Mouse (Mus musculus): ENCODE measurements around the gene Tmem51.
A peak's percentile ranks its signal among the peaks of the same experiment; 100 is the strongest.

Tmem51 gene

GRCm38 (mm10) chr4:142088836-142089235 lies 4.7 kb upstream of the Tmem51 start:
- H3K36me3 ChIP-seq (ENCODE audit: control insufficient read depth, insufficient read depth, low read length, poor library complexity, severe bottlenecking): no peaks in the 10 kb centered on the region
- no peaks in the 10 kb centered on the region for H3K27me3 ChIP-seq (ENCODE audit: control insufficient read depth, insufficient read depth, low read length, poor library complexity, severe bottlenecking)
- no peak for DNase-seq (ENCODE audit: low read depth, low spot score)

GRCm38 (mm10) chr4:142088409-142088808 lies 4.3 kb upstream of the Tmem51 start:
- no peaks in the 10 kb centered on the region for H3K27me3 ChIP-seq (ENCODE audit: control insufficient read depth, insufficient read depth, low read length, poor library complexity, severe bottlenecking)
- no peak for DNase-seq (ENCODE audit: low read depth, low spot score)
- H3K36me3 ChIP-seq (ENCODE audit: control insufficient read depth, insufficient read depth, low read length, poor library complexity, severe bottlenecking): no peaks in the 10 kb centered on the region

GRCm38 (mm10) chr4:142084936-142085563 lies 946 bp upstream of the Tmem51 start:
- no peak for DNase-seq (ENCODE audit: low read depth, low spot score)
- no peaks in the 10 kb centered on the region for H3K27me3 ChIP-seq (ENCODE audit: control insufficient read depth, insufficient read depth, low read length, poor library complexity, severe bottlenecking)
- H3K36me3 ChIP-seq (ENCODE audit: control insufficient read depth, insufficient read depth, low read length, poor library complexity, severe bottlenecking): no peaks in the 10 kb centered on the region

GRCm38 (mm10) chr4:142083762-142084130 lies 358 bp downstream of the Tmem51 start:
- Histone ChIP-seq H3K36me3 (ENCODE audit: control insufficient read depth, insufficient read depth, low read length, poor library complexity, severe bottlenecking) (no peaks in the 10 kb centered on the region), H3K27me3 (ENCODE audit: control insufficient read depth, insufficient read depth, low read length, poor library complexity, severe bottlenecking) (no peaks in the 10 kb centered on the region)
- peak; percentile 53 for DNase-seq (ENCODE audit: low read depth, low spot score)

- Histone ChIP-seq H3K36me3 (ENCODE audit: control insufficient read depth, insufficient read depth, low read length, poor library complexity, severe bottlenecking) (no peaks in the 10 kb centered on the region), H3K27me3 (ENCODE audit: control insufficient read depth, insufficient read depth, low read length, poor library complexity, severe bottlenecking) (no peaks in the 10 kb centered on the region)
- no peak for DNase-seq (ENCODE audit: low read depth, low spot score)
These were observed 911 bp downstream of the Tmem51 start for GRCm38 (mm10) chr4:142083193-142083592.

- DNase-seq (ENCODE audit: low read depth, low spot score): no peak
- no peaks in the 10 kb centered on the region for H3K27me3 ChIP-seq (ENCODE audit: control insufficient read depth, insufficient read depth, low read length, poor library complexity, severe bottlenecking)
- no peaks in the 10 kb centered on the region for H3K36me3 ChIP-seq (ENCODE audit: control insufficient read depth, insufficient read depth, low read length, poor library complexity, severe bottlenecking)
These were observed 1.4 kb downstream of the Tmem51 start for GRCm38 (mm10) chr4:142082703-142083102.

GRCm38 (mm10) chr4:142081631-142082283 lies 2.3 kb downstream of the Tmem51 start:
- DNase-seq (ENCODE audit: low read depth, low spot score): no peak
- Histone ChIP-seq H3K27me3 (ENCODE audit: control insufficient read depth, insufficient read depth, low read length, poor library complexity, severe bottlenecking) (no peaks in the 10 kb centered on the region), H3K36me3 (ENCODE audit: control insufficient read depth, insufficient read depth, low read length, poor library complexity, severe bottlenecking) (no peaks in the 10 kb centered on the region)

GRCm38 (mm10) chr4:142080901-142081630 lies 3.0 kb downstream of the Tmem51 start:
- H3K27me3 ChIP-seq (ENCODE audit: control insufficient read depth, insufficient read depth, low read length, poor library complexity, severe bottlenecking): no peaks in the 10 kb centered on the region
- DNase-seq (ENCODE audit: low read depth, low spot score): no peak
- H3K36me3 ChIP-seq (ENCODE audit: control insufficient read depth, insufficient read depth, low read length, poor library complexity, severe bottlenecking): no peaks in the 10 kb centered on the region

GRCm38 (mm10) chr4:142080487-142080767 lies 3.7 kb downstream of the Tmem51 start:
- no peak for DNase-seq (ENCODE audit: low read depth, low spot score)
- no peaks in the 10 kb centered on the region for H3K36me3 ChIP-seq (ENCODE audit: control insufficient read depth, insufficient read depth, low read length, poor library complexity, severe bottlenecking)
- H3K27me3 ChIP-seq (ENCODE audit: control insufficient read depth, insufficient read depth, low read length, poor library complexity, severe bottlenecking): no peaks in the 10 kb centered on the region

- no peaks in the 10 kb centered on the region for H3K27me3 ChIP-seq (ENCODE audit: control insufficient read depth, insufficient read depth, low read length, poor library complexity, severe bottlenecking)
- no peaks in the 10 kb centered on the region for H3K36me3 ChIP-seq (ENCODE audit: control insufficient read depth, insufficient read depth, low read length, poor library complexity, severe bottlenecking)
- DNase-seq (ENCODE audit: low read depth, low spot score): peak; percentile 53
These were observed 4.2 kb downstream of the Tmem51 start for GRCm38 (mm10) chr4:142079629-142080486.

- peak; percentile 73 for DNase-seq (ENCODE audit: low read depth, low spot score)
- H3K36me3 ChIP-seq (ENCODE audit: control insufficient read depth, insufficient read depth, low read length, poor library complexity, severe bottlenecking): no peaks in the 10 kb centered on the region
These were observed 6.4 kb downstream of the Tmem51 start for GRCm38 (mm10) chr4:142077572-142078271.

GRCm38 (mm10) chr4:142076883-142077282 lies 7.2 kb downstream of the Tmem51 start:
- no peaks in the 10 kb centered on the region for H3K36me3 ChIP-seq (ENCODE audit: control insufficient read depth, insufficient read depth, low read length, poor library complexity, severe bottlenecking)
- peak; percentile 26 for DNase-seq (ENCODE audit: low read depth, low spot score)

More at GRCm38 (mm10) chr4:142077572-142078271, 6.4 kb downstream of the Tmem51 start:
- no peaks in the 10 kb centered on the region for H3K27me3 ChIP-seq (ENCODE audit: control insufficient read depth, insufficient read depth, low read length, poor library complexity, severe bottlenecking)

GRCm38 (mm10) chr4:142075931-142076330 lies 8.2 kb downstream of the Tmem51 start:
- DNase-seq (ENCODE audit: low read depth, low spot score): peak; percentile 43
- Histone ChIP-seq H3K27me3 (ENCODE audit: control insufficient read depth, insufficient read depth, low read length, poor library complexity, severe bottlenecking) (no peaks in the 10 kb centered on the region), H3K36me3 (ENCODE audit: control insufficient read depth, insufficient read depth, low read length, poor library complexity, severe bottlenecking) (no peaks in the 10 kb centered on the region)

More at GRCm38 (mm10) chr4:142076883-142077282, 7.2 kb downstream of the Tmem51 start:
- no peaks in the 10 kb centered on the region for H3K27me3 ChIP-seq (ENCODE audit: control insufficient read depth, insufficient read depth, low read length, poor library complexity, severe bottlenecking)

- DNase-seq (ENCODE audit: low read depth, low spot score): peak; percentile 19
- Histone ChIP-seq H3K36me3 (ENCODE audit: control insufficient read depth, insufficient read depth, low read length, poor library complexity, severe bottlenecking) (no peaks in the 10 kb centered on the region), H3K27me3 (ENCODE audit: control insufficient read depth, insufficient read depth, low read length, poor library complexity, severe bottlenecking) (no peaks in the 10 kb centered on the region)
These were observed 9.9 kb downstream of the Tmem51 start for GRCm38 (mm10) chr4:142074060-142074732.

Data from splenic B cell, adult 2 months (primary cell).